Mouse (Mus musculus) midbrain, embryonic 10.5 days (tissue): ENCODE measurements around the gene Gm10277. TPM values are rescaled to one million over a fixed set of nuclear protein-coding genes. Genes with fewer than 3 reads are reported as not detected.

Experiments
- DNase-seq: peaks from one replicate; pipeline ENCODE4 v3.0.0-alpha.2; 2017; ENCODE audit warnings: low spot score
- H3K27ac ChIP-seq: fragments of 300-500 bp; sonication (generic); replicated peaks from 2 replicates; pipeline ENCODE4 v1.5.1; 2016; ENCODE audit warnings: mild to moderate bottlenecking
- H3K27me3 ChIP-seq: fragments of 300-500 bp; sonication (generic); 2 replicates; pipeline ENCODE4 v1.6.1; 2016; ENCODE audit warnings: low read depth, mild to moderate bottlenecking; ENCODE audit not compliant: poor library complexity, severe bottlenecking
- H3K36me3 ChIP-seq: fragments of 300-500 bp; sonication (generic); 2 replicates; pipeline ENCODE4 v1.6.1; 2016; ENCODE audit warnings: mild to moderate bottlenecking, moderate library complexity
- H3K4me1 ChIP-seq: fragments of 300-500 bp; sonication (generic); 2 replicates; pipeline ENCODE4 v1.6.1; 2016
- H3K4me3 ChIP-seq: fragments of 300-500 bp; sonication (generic); 2 replicates; pipeline ENCODE4 v1.5.1; 2016; ENCODE audit warnings: mild to moderate bottlenecking, moderate library complexity
- H3K9me3 ChIP-seq: fragments of 300-500 bp; sonication (generic); replicated peaks from 2 replicates; pipeline ENCODE4 v1.6.1; 2016; ENCODE audit warnings: mild to moderate bottlenecking
- WGBS: fragments of 180-500 bp; shearing (Covaris S2); methylation state at CpG from one replicate; pipeline ENCODE4 v1.1.7; 2016; 5-methylcytosine and 5-hydroxymethylcytosine counted together
- polyA plus RNA-seq: library from polyadenylated mRNA; unstranded; fragments of >200 nt; fragmentation: Nextera tagmentation; extraction: Ambion mirVana; gene quantifications from 2 replicates; pipeline ENCODE4 v1.2.1, GENCODE M21; 2016

The Gm10277 gene
- polyA plus RNA-seq: 1.4 and 1.5 TPM in 2 replicates

- no peak within 1 kb of the TSS for H3K4me3 ChIP-seq
- H3K27ac ChIP-seq: peak within 1 kb of the TSS; percentile 74; the same call in 1 of the 2 replicates
- H3K9me3 ChIP-seq: no peaks in the 10 kb centered on the region
- WGBS: 90% methylated on average over 5 of the region's 5 CpGs
- H3K4me1 ChIP-seq: peaks cover 65% of the 10 kb centered on the region
- peaks cover 13% of the 10 kb centered on the region for H3K36me3 ChIP-seq
- no peaks in the 10 kb centered on the region for H3K27me3 ChIP-seq
- DNase-seq: no peak
Measured at GRCm38 (mm10) chr11:77787707-77788106, at the start of gene Gm10277. Gene Gm10277, minus strand, starts transcription at chr11:77787747.

GRCm38 (mm10) chr11:77836751-77837150 is 49.2 kb upstream of the Gm10277 start:
- Histone ChIP-seq H3K4me1 (peaks cover 20% of the 10 kb centered on the region), H3K4me3 (no peak overlapping the region), H3K36me3 (peaks cover 88% of the 10 kb centered on the region), H3K27me3 (peaks cover 5% of the 10 kb centered on the region), H3K9me3 (no peaks in the 10 kb centered on the region), H3K27ac (0 out of 2 replicates have a peak overlapping the region, but pooled peaks have one; percentile 38)
- DNase-seq: no peak
- 68% methylated on average over 4 of the region's 4 CpGs for WGBS

- Histone ChIP-seq H3K4me1 (peaks cover 20% of the 10 kb centered on the region), H3K36me3 (peaks cover 86% of the 10 kb centered on the region), H3K4me3 (no peak overlapping the region), H3K27me3 (peaks cover 1% of the 10 kb centered on the region), H3K9me3 (no peaks in the 10 kb centered on the region), H3K27ac (peak overlapping the region; percentile 38)
- DNase-seq: no peak
- WGBS: 80% methylated on average over 5 of the region's 5 CpGs
Measured at GRCm38 (mm10) chr11:77836290-77836689, 48.7 kb upstream of the Gm10277 start.

- H3K9me3 ChIP-seq: no peaks in the 10 kb centered on the region
- no peak for DNase-seq
- H3K4me3 ChIP-seq: no peak overlapping the region
- peaks cover 28% of the 10 kb centered on the region for H3K4me1 ChIP-seq
- WGBS: 77% methylated on average over 3 of the region's 3 CpGs
- H3K27ac ChIP-seq: no peak overlapping the region
- no peaks in the 10 kb centered on the region for H3K27me3 ChIP-seq
- peaks cover 81% of the 10 kb centered on the region for H3K36me3 ChIP-seq
Measured at GRCm38 (mm10) chr11:77835109-77835508, 47.6 kb upstream of the Gm10277 start.

- Histone ChIP-seq H3K4me3 (no peak overlapping the region), H3K27me3 (peaks cover 12% of the 10 kb centered on the region; the same call in 1 of the 2 replicates), H3K4me1 (peaks cover 30% of the 10 kb centered on the region), H3K9me3 (no peaks in the 10 kb centered on the region), H3K36me3 (peaks cover 89% of the 10 kb centered on the region), H3K27ac (no peak overlapping the region)
- 90% methylated on average over 4 of the region's 4 CpGs for WGBS
- no peak for DNase-seq
Measured at GRCm38 (mm10) chr11:77832541-77832940, 45.0 kb upstream of the Gm10277 start.

GRCm38 (mm10) chr11:77830875-77831274 is 43.3 kb upstream of the Gm10277 start:
- Histone ChIP-seq H3K4me3 (no peak overlapping the region), H3K27ac (no peak overlapping the region), H3K36me3 (peaks cover 75% of the 10 kb centered on the region), H3K4me1 (peaks cover 31% of the 10 kb centered on the region), H3K27me3 (peaks cover 16% of the 10 kb centered on the region; the same call in 1 of the 2 replicates), H3K9me3 (no peaks in the 10 kb centered on the region)
- WGBS: 71% methylated on average over 7 of the region's 7 CpGs
- no peak for DNase-seq

- Histone ChIP-seq H3K36me3 (peaks cover 72% of the 10 kb centered on the region), H3K4me1 (peaks cover 35% of the 10 kb centered on the region)
- 87% methylated on average over 23 of the region's 23 CpGs for WGBS
Measured at GRCm38 (mm10) chr11:77829043-77829841, 41.7 kb upstream of the Gm10277 start.

GRCm38 (mm10) chr11:77828163-77828562 is 40.6 kb upstream of the Gm10277 start:
- H3K4me1 ChIP-seq: peaks cover 36% of the 10 kb centered on the region
- no peaks in the 10 kb centered on the region for H3K9me3 ChIP-seq
- H3K36me3 ChIP-seq: peaks cover 73% of the 10 kb centered on the region
- WGBS: 87% methylated on average over 5 of the region's 5 CpGs
- no peak for DNase-seq
- H3K27ac ChIP-seq: no peak overlapping the region
- H3K4me3 ChIP-seq: no peak overlapping the region
- H3K27me3 ChIP-seq: peaks cover 28% of the 10 kb centered on the region; the same call in 1 of the 2 replicates

More at GRCm38 (mm10) chr11:77829043-77829841, 41.7 kb upstream of the Gm10277 start:
- H3K27ac ChIP-seq: peak overlapping the region; percentile 42; the same call in 1 of the 2 replicates
- H3K27me3 ChIP-seq: peaks cover 24% of the 10 kb centered on the region; the same call in 1 of the 2 replicates
- no peaks in the 10 kb centered on the region for H3K9me3 ChIP-seq
- H3K4me3 ChIP-seq: no peak overlapping the region
- no peak for DNase-seq

- Histone ChIP-seq H3K27me3 (peaks cover 28% of the 10 kb centered on the region; the same call in 1 of the 2 replicates), H3K27ac (peak overlapping the region; percentile 14; the same call in 1 of the 2 replicates), H3K4me3 (no peak overlapping the region), H3K9me3 (no peaks in the 10 kb centered on the region), H3K36me3 (peaks cover 68% of the 10 kb centered on the region), H3K4me1 (peaks cover 43% of the 10 kb centered on the region)
- WGBS: 53% methylated on average over 18 of the region's 18 CpGs
- DNase-seq: peak; percentile 77
Measured at GRCm38 (mm10) chr11:77827241-77827995, 39.9 kb upstream of the Gm10277 start.

- Histone ChIP-seq H3K4me3 (no peak overlapping the region), H3K27me3 (peaks cover 28% of the 10 kb centered on the region; the same call in 1 of the 2 replicates), H3K27ac (no peak overlapping the region), H3K9me3 (no peaks in the 10 kb centered on the region), H3K4me1 (peaks cover 50% of the 10 kb centered on the region), H3K36me3 (peaks cover 66% of the 10 kb centered on the region)
- no peak for DNase-seq
- WGBS: 43% methylated on average over 3 of the region's 3 CpGs
Measured at GRCm38 (mm10) chr11:77826311-77826710, 38.8 kb upstream of the Gm10277 start.

- Histone ChIP-seq H3K27ac (no peak overlapping the region), H3K36me3 (peaks cover 68% of the 10 kb centered on the region), H3K4me3 (no peak overlapping the region), H3K27me3 (peaks cover 28% of the 10 kb centered on the region; the same call in 1 of the 2 replicates), H3K4me1 (peaks cover 48% of the 10 kb centered on the region), H3K9me3 (no peaks in the 10 kb centered on the region)
- under 1% methylated on average over 5 of the region's 5 CpGs for WGBS
- peak; percentile 67 for DNase-seq
Measured at GRCm38 (mm10) chr11:77825853-77826252, 38.3 kb upstream of the Gm10277 start.

- peaks cover 36% of the 10 kb centered on the region for H3K4me1 ChIP-seq
- peak; percentile 82 for DNase-seq
- no peak overlapping the region for H3K4me3 ChIP-seq
- peak overlapping the region; percentile 39; the same call in 1 of the 2 replicates for H3K27ac ChIP-seq
- peaks cover 69% of the 10 kb centered on the region for H3K36me3 ChIP-seq
- no peaks in the 10 kb centered on the region for H3K9me3 ChIP-seq
- WGBS: 15% methylated on average over 7 of the region's 7 CpGs
- peaks cover 17% of the 10 kb centered on the region; the same call in 1 of the 2 replicates for H3K27me3 ChIP-seq
Measured at GRCm38 (mm10) chr11:77822781-77823180, 35.2 kb upstream of the Gm10277 start.
